In the genomic region with DNA sequence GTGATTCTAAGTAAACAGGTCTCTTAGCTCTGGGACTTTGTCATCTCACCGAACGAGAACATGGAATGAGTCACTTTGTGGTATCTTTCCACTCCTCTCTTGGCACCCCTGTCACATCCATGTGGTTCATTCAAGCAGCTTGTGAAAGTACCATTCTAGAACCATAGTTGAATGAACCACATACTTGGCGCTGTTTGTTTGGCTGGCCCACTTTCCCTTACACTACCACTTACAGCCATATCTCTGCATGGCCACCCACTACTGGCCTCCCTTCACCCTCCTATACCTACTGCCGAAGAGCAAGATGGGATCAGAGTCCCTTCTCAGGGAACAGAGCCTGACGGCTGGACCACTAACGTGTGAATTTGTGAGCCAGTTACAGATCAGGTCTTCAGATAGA, we compare ENCODE assay signal across 10 mouse cellular contexts. TPM values are rescaled to one million over a fixed set of nuclear protein-coding genes. Genes with fewer than 3 reads are reported as not detected.
DNase-seq lines count a peak whose midpoint lies in the region.
"Had no signal": no experiment of that assay in that cellular context is flagged by ENCODE, and none has a peak within 500 bp of the region (broad histone marks: within the 10 kb centered on the region; RNA-seq: fewer than 3 reads in every experiment).

No protein-coding gene starts in this region.

- intact Hi-C loops in left cerebral cortex, postnatal 4 days (cut with DNase I) = no loop called here
- intact Hi-C loops in left cerebral cortex, postnatal 25 days (cut with DNase I) = loop anchor here (2.0 kb wide), 1 partner anchor 85 kb away; the partner anchor contains the start of gene Sorl1

- DNase-seq in left cerebral cortex, adult 11 months (ENCODE audit: low spot score) = peak; percentile 22
- DNase-seq in left cerebral cortex, postnatal 4 days = no peak
- peak; percentile 34 for DNase-seq in CD4-positive helper T cell, adult 2 months (ENCODE audit: low read depth, low spot score)
- DNase-seq in adipocyte (ENCODE audit: low spot score) = peak; percentile 14
- peak; percentile 41 to 89 for DNase-seq in left cerebral cortex, postnatal 25 days (ENCODE audit: low spot score in 2 of 2)
- DNase-seq in gastrocnemius, postnatal 4 days (ENCODE audit: low spot score in 2 of 2) = no peak
- no peak for DNase-seq in kidney, adult 8-10 months
- DNase-seq: cerebellum, postnatal 10 days; heart, postnatal 36 days; kidney, postnatal 10 days had no signal

RNA-seq across cellular contexts. Expression of gene Sc5d, which starts 54.4 kb away (rescaled TPM):
- 10 to 100 TPM; 64.0 to 65.0 TPM for total RNA-seq in left cerebral cortex, postnatal 4 days (2021)
- 10 to 100 TPM; 56.0 to 61.6 TPM for total RNA-seq in left cerebral cortex, postnatal 25 days (2021)
- 10 to 100 TPM; 16.7 to 19.3 TPM for total RNA-seq in gastrocnemius, postnatal 4 days (2021)

Comparison
In these comparisons a context has a peak if more than half of its experiments do, and no peak if none do; other contexts are left out.
1. DNase-seq: peak in left cerebral cortex, adult 11 months (single experiment), CD4-positive helper T cell, adult 2 months (single experiment), adipocyte (single experiment) and left cerebral cortex, postnatal 25 days (2 of 2); none in left cerebral cortex, postnatal 4 days (single experiment), gastrocnemius, postnatal 4 days (0 of 2) and kidney, adult 8-10 months (0 of 2).